Mouse (Mus musculus) hematopoietic stem cell, adult 5-6 weeks (primary cell): ENCODE data around the gene Ank. TPM values are rescaled to one million over a fixed set of nuclear protein-coding genes. Genes with fewer than 3 reads are reported as not detected.

Experiments
- ATAC-seq, 2 experiments: fragments of 125-278 bp in 1 of 2; replicated peaks in 1 of 2; 2 replicates each; pipeline ENCODE4 v1.8.0; 2016 to 2017; ENCODE audit warnings: inconsistent platforms in 2 of 2, mild to moderate bottlenecking in 2 of 2, moderate number of reproducible peaks in 2 of 2, low read depth in 1 of 2, moderate TSS enrichment in 1 of 2; ENCODE audit not compliant: low FRiP score in 2 of 2, poor library complexity in 2 of 2, severe bottlenecking in 2 of 2, insufficient read depth in 1 of 2, low TSS enrichment in 1 of 2
- total RNA-seq: library from RNA; stranded (forward); fragments of 172-1452, 232-1000 nt; gene quantifications from 2 replicates; pipeline ENCODE4 v1.2.3, GENCODE M21; 2017

Ank gene
- total RNA-seq, 1 experiment from 2014 or later = 15.0 TPM

GRCm38 (mm10) chr15:27506893-27507596, 40.6 kb downstream of the Ank start:
- no peak for ATAC-seq

GRCm38 (mm10) chr15:27508169-27508568, 41.7 kb downstream of the Ank start:
- ATAC-seq = no peak

- ATAC-seq = no peak
These were observed 42.5 kb downstream of the Ank start for GRCm38 (mm10) chr15:27508982-27509381.

- ATAC-seq = no peak
These were observed 50.5 kb downstream of the Ank start for GRCm38 (mm10) chr15:27516927-27517326.

GRCm38 (mm10) chr15:27518026-27518425, 51.5 kb downstream of the Ank start:
- peak; percentile 57 to 70 for ATAC-seq

- ATAC-seq = no peak; a peak in 1 of 4 replicates
These were observed 53.4 kb downstream of the Ank start for GRCm38 (mm10) chr15:27519857-27520256.

GRCm38 (mm10) chr15:27525233-27526005, 58.9 kb downstream of the Ank start:
- no peak for ATAC-seq

- ATAC-seq = no peak
These were observed 62.4 kb downstream of the Ank start for GRCm38 (mm10) chr15:27528896-27529295.

- no peak for ATAC-seq
These were observed 63.5 kb downstream of the Ank start for GRCm38 (mm10) chr15:27530023-27530422.

- peak in 1 of 2 experiments; percentile 46; a peak in 1 of 4 replicates for ATAC-seq
These were observed 66.6 kb downstream of the Ank start for GRCm38 (mm10) chr15:27533036-27533435.

- ATAC-seq = no peak
These were observed 69.2 kb downstream of the Ank start for GRCm38 (mm10) chr15:27535681-27536080.

GRCm38 (mm10) chr15:27536186-27536585, 69.7 kb downstream of the Ank start:
- no peak for ATAC-seq

GRCm38 (mm10) chr15:27536771-27537170, 70.3 kb downstream of the Ank start:
- ATAC-seq = no peak

GRCm38 (mm10) chr15:27537519-27538223, 71.2 kb downstream of the Ank start:
- no peak for ATAC-seq

- no peak for ATAC-seq
These were observed 73.3 kb downstream of the Ank start for GRCm38 (mm10) chr15:27539745-27540144.

GRCm38 (mm10) chr15:27545203-27545602, 78.7 kb downstream of the Ank start:
- no peak for ATAC-seq

- no peak for ATAC-seq
These were observed 81.6 kb downstream of the Ank start for GRCm38 (mm10) chr15:27548110-27548509.

GRCm38 (mm10) chr15:27549071-27549470, 82.6 kb downstream of the Ank start:
- no peak for ATAC-seq
